ENCODE assay signal across 12 mouse cellular contexts in genomic region chr7:82810799-82811139, GRCm38 (mm10). TPM values are rescaled to one million over a fixed set of nuclear protein-coding genes. Genes with fewer than 3 reads are reported as not detected.
A peak's percentile ranks its signal among the peaks of the same experiment; 100 is the strongest.
DNase-seq lines count a peak whose midpoint lies in the region; ATAC-seq lines count a peak whose summit lies in the region.
"Had no signal": no experiment of that assay in that cellular context is flagged by ENCODE, and none has a peak within 500 bp of the region (broad histone marks: within the 10 kb centered on the region; RNA-seq: fewer than 3 reads in every experiment).

No protein-coding gene starts in this region.

- H3K9ac ChIP-seq in kidney, embryonic 16.5 days (replicated peaks; ENCODE audit: low read length) = no peak overlapping the region
- no peak overlapping the region for H3K9ac ChIP-seq in embryonic facial prominence, embryonic 14.5 days (ENCODE audit: low read depth, low read length)
- no peak overlapping the region for H3K9ac ChIP-seq in midbrain, embryonic 16.5 days (ENCODE audit: low read depth, low read length)
- H3K9ac ChIP-seq: liver, embryonic 12.5 days had no signal

- ATAC-seq in kidney, embryonic 16.5 days (ENCODE audit: low FRiP score, low TSS enrichment) = no peak
- ATAC-seq in embryonic facial prominence, embryonic 14.5 days (ENCODE audit: low read depth) = no peak
- peak; percentile 10 for ATAC-seq in inflammation-experienced regulatory T-cells, adult 6 months
- no peak for ATAC-seq in midbrain, embryonic 16.5 days
- ATAC-seq: liver, embryonic 12.5 days had no signal

- H3K4me2 ChIP-seq in kidney, embryonic 16.5 days (replicated peaks; ENCODE audit: low read depth, low read length) = peak overlapping the region; percentile 42; the same call in 1 of the 2 replicates
- H3K4me2 ChIP-seq in embryonic facial prominence, embryonic 14.5 days (ENCODE audit: low read depth, low read length) = peak overlapping the region; percentile 46
- peak overlapping the region; percentile 37; the same call in 1 of the 2 replicates for H3K4me2 ChIP-seq in midbrain, embryonic 16.5 days (ENCODE audit: low read length)
- H3K4me2 ChIP-seq: liver, embryonic 12.5 days had no signal

- no peaks in the 10 kb centered on the region for H3K36me3 ChIP-seq in kidney, embryonic 16.5 days (ENCODE audit: insufficient read depth, low read length)
- H3K36me3 ChIP-seq in embryonic facial prominence, embryonic 14.5 days (ENCODE audit: control insufficient read depth, insufficient read depth, low read length) = no peaks in the 10 kb centered on the region
- H3K36me3 ChIP-seq in midbrain, embryonic 16.5 days (ENCODE audit: control insufficient read depth, insufficient read depth, low read length) = no peaks in the 10 kb centered on the region
- H3K36me3 ChIP-seq: heart, embryonic 10.5 days; liver, embryonic 12.5 days had no signal

- intact Hi-C loops in left cerebral cortex, postnatal 4 days (cut with DNase I) = no loop called here

- DNase-seq in kidney, adult 11 months = no peak
- no peak for DNase-seq in embryonic facial prominence, embryonic 14.5 days (ENCODE audit: low spot score)
- no peak for DNase-seq in left cerebral cortex, postnatal 4 days
- DNase-seq in adrenal gland, postnatal 4 days (ENCODE audit: low spot score in 2 of 2) = no peak
- DNase-seq in cerebellum, postnatal 25 days = no peak
- DNase-seq: adrenal gland, adult 8-10 months; thymus, postnatal 25 days had no signal

- peaks cover 3% of the 10 kb centered on the region for H3K4me1 ChIP-seq in kidney, embryonic 16.5 days (ENCODE audit: insufficient read depth, low read length)
- H3K4me1 ChIP-seq in embryonic facial prominence, embryonic 14.5 days (ENCODE audit: control insufficient read depth, insufficient read depth, low read length) = peaks cover 9% of the 10 kb centered on the region
- peaks cover 3% of the 10 kb centered on the region; the same call in 1 of the 2 replicates for H3K4me1 ChIP-seq in midbrain, embryonic 16.5 days (ENCODE audit: control insufficient read depth, insufficient read depth, low read length)
- H3K4me1 ChIP-seq: liver, embryonic 12.5 days had no signal

- 63% methylated on average over 5 of the region's 5 CpGs for WGBS in kidney, embryonic 16.5 days
- 34% methylated on average over 5 of the region's 5 CpGs for WGBS in embryonic facial prominence, embryonic 14.5 days
- 22% methylated on average over 5 of the region's 5 CpGs for WGBS in midbrain, embryonic 16.5 days

- H3K4me3 ChIP-seq in kidney, embryonic 16.5 days (ENCODE audit: low read length) = no peak overlapping the region
- H3K4me3 ChIP-seq in embryonic facial prominence, embryonic 14.5 days (ENCODE audit: low read depth, low read length) = 0 out of 2 replicates have a peak overlapping the region, but pooled peaks have one; percentile 10
- no peak overlapping the region for H3K4me3 ChIP-seq in midbrain, embryonic 16.5 days (ENCODE audit: low read depth, low read length)
- H3K4me3 ChIP-seq: liver, embryonic 12.5 days had no signal

- H3K27ac ChIP-seq in kidney, embryonic 16.5 days (ENCODE audit: low read length) = no peak overlapping the region
- no peak overlapping the region for H3K27ac ChIP-seq in embryonic facial prominence, embryonic 14.5 days (replicated peaks; ENCODE audit: low read depth, low read length)
- no peak overlapping the region for H3K27ac ChIP-seq in midbrain, embryonic 16.5 days (ENCODE audit: low read length)
- H3K27ac ChIP-seq: heart, embryonic 10.5 days; liver, embryonic 12.5 days had no signal

- no peaks in the 10 kb centered on the region for H3K27me3 ChIP-seq in kidney, embryonic 16.5 days (ENCODE audit: insufficient read depth, low read length)
- no peaks in the 10 kb centered on the region for H3K27me3 ChIP-seq in embryonic facial prominence, embryonic 14.5 days (replicated peaks; ENCODE audit: control insufficient read depth, insufficient read depth, low read length)
- no peaks in the 10 kb centered on the region for H3K27me3 ChIP-seq in midbrain, embryonic 16.5 days (ENCODE audit: control insufficient read depth, insufficient read depth, low read depth, low read length)
- H3K27me3 ChIP-seq: liver, embryonic 12.5 days had no signal

- H3K9me3 ChIP-seq in kidney, embryonic 16.5 days (ENCODE audit: low read length) = no peaks in the 10 kb centered on the region
- no peaks in the 10 kb centered on the region for H3K9me3 ChIP-seq in embryonic facial prominence, embryonic 14.5 days (ENCODE audit: control insufficient read depth, low read length)
- no peaks in the 10 kb centered on the region for H3K9me3 ChIP-seq in midbrain, embryonic 16.5 days (replicated peaks; ENCODE audit: control insufficient read depth, low read length, poor library complexity, severe bottlenecking)
- H3K9me3 ChIP-seq: heart, embryonic 10.5 days; liver, embryonic 12.5 days had no signal

RNA-seq across cellular contexts. Expression of gene Mex3b, which starts 56.4 kb away (rescaled TPM):
- polyA plus RNA-seq in kidney, embryonic 16.5 days (2015; fragmentation: Nextera tagmentation; extraction: Ambion mirVana) = 9.9 and 10.5 TPM in 2 replicates
- polyA plus RNA-seq in embryonic facial prominence, embryonic 14.5 days (2014; fragmentation: Nextera tagmentation; extraction: Ambion mirVana) = 19.3 and 22.6 TPM in 2 replicates
- polyA plus RNA-seq in inflammation-experienced regulatory T-cells, adult 6 months (2017; shearing (Covaris generic)) = 1 to 10 TPM; 1.5 to 1.8 (median 1.7) TPM
- polyA plus RNA-seq in midbrain, embryonic 16.5 days (2015; fragmentation: Nextera tagmentation; extraction: Ambion mirVana) = 25.0 and 36.7 TPM in 2 replicates
- 10 to 100 TPM; 73.8 to 79.0 TPM for total RNA-seq in left cerebral cortex, postnatal 4 days (2021)
- 10 to 100 TPM; 10.2 to 13.7 TPM for total RNA-seq in adrenal gland, postnatal 4 days (2021)
